Mouse (Mus musculus) T-cell, adult 2 months (primary cell): Measurements from ENCODE around the gene Olfr294.

ENCODE experiments used
- DNase-seq: peaks from one replicate; pipeline ENCODE4 v3.0.0; 2022; ENCODE audit warnings: low spot score

Olfr294 gene

GRCm38 (mm10) chr7:86616543-86616942 lies at the start of gene Olfr294:
Gene Olfr294, minus strand, starts transcription at chr7:86616643.
- no peak for DNase-seq

GRCm38 (mm10) chr7:86648761-86649160 lies 32.3 kb upstream of the Olfr294 start, which contains the start of gene Olfr293:
Gene Olfr293, plus strand, starts transcription at chr7:86649061.
- DNase-seq: no peak

GRCm38 (mm10) chr7:86583562-86583961 lies 32.9 kb downstream of the Olfr294 start, which contains the start of gene Olfr295:
Gene Olfr295, plus strand, starts transcription at chr7:86583862.
- no peak for DNase-seq
